Mouse (Mus musculus): Measurements from ENCODE around the gene Cldnd2. TPM values are rescaled to one million over a fixed set of nuclear protein-coding genes. Genes with fewer than 3 reads are reported as not detected.

Cldnd2 gene
- polyA plus RNA-seq, 1 experiment from 2014 or later = 0.21 TPM

- Histone ChIP-seq H3K9ac (replicated peaks; ENCODE audit: low read depth) (no peak overlapping the region), H3K9me3 (ENCODE audit: low read length) (no peaks in the 10 kb centered on the region), H3K27ac (ENCODE audit: low read length) (no peak overlapping the region), H3K36me3 (ENCODE audit: insufficient read depth, low read length) (no peaks in the 10 kb centered on the region), H3K27me3 (replicated peaks; ENCODE audit: insufficient read depth, low read length) (no peaks in the 10 kb centered on the region), H3K4me2 (replicated peaks; ENCODE audit: low read depth, low read length) (no peak overlapping the region), H3K4me3 (ENCODE audit: low read depth, low read length) (no peak overlapping the region), H3K4me1 (ENCODE audit: insufficient read depth, low read depth, low read length) (no peaks in the 10 kb centered on the region)
- no peak for ATAC-seq
- no peak for DNase-seq (ENCODE audit: low spot score)
- TF ChIP-seq EP300 (IDR thresholded peaks at IDR 0.05) (no peak), CTCF (IDR thresholded peaks at IDR 0.05) (no peak)
- WGBS = 52% methylated on average over 3 of the region's 3 CpGs
These were observed 40.6 kb downstream of the Cldnd2 start for GRCm38 (mm10) chr7:43481191-43481590.

- H3K9me3 ChIP-seq (ENCODE audit: low read length) = no peaks in the 10 kb centered on the region
- H3K27me3 ChIP-seq (replicated peaks; ENCODE audit: insufficient read depth, low read length) = no peaks in the 10 kb centered on the region
- H3K36me3 ChIP-seq (ENCODE audit: insufficient read depth, low read length) = no peaks in the 10 kb centered on the region
- no peak overlapping the region for H3K9ac ChIP-seq (replicated peaks; ENCODE audit: low read depth)
- ATAC-seq (peak; percentile 33; the same call in 1 of the 2 replicates), DNase-seq (ENCODE audit: low spot score) (no peak)
- H3K4me3 ChIP-seq (ENCODE audit: low read depth, low read length) = no peak overlapping the region
- no peaks in the 10 kb centered on the region for H3K4me1 ChIP-seq (ENCODE audit: insufficient read depth, low read depth, low read length)
- TF ChIP-seq CTCF (IDR thresholded peaks at IDR 0.05) (no peak), EP300 (IDR thresholded peaks at IDR 0.05) (no peak)
- WGBS = 45% methylated on average over 8 of the region's 8 CpGs
- H3K27ac ChIP-seq (ENCODE audit: low read length) = no peak overlapping the region
- H3K4me2 ChIP-seq (replicated peaks; ENCODE audit: low read depth, low read length) = no peak overlapping the region
These were observed 41.6 kb downstream of the Cldnd2 start for GRCm38 (mm10) chr7:43482090-43482716.

GRCm38 (mm10) chr7:43483236-43483635 is 42.7 kb downstream of the Cldnd2 start:
- Histone ChIP-seq H3K4me1 (ENCODE audit: insufficient read depth, low read depth, low read length) (no peaks in the 10 kb centered on the region), H3K4me3 (ENCODE audit: low read depth, low read length) (no peak overlapping the region), H3K27ac (ENCODE audit: low read length) (no peak overlapping the region), H3K9me3 (ENCODE audit: low read length) (no peaks in the 10 kb centered on the region), H3K4me2 (replicated peaks; ENCODE audit: low read depth, low read length) (no peak overlapping the region), H3K9ac (replicated peaks; ENCODE audit: low read depth) (no peak overlapping the region), H3K36me3 (ENCODE audit: insufficient read depth, low read length) (no peaks in the 10 kb centered on the region), H3K27me3 (replicated peaks; ENCODE audit: insufficient read depth, low read length) (no peaks in the 10 kb centered on the region)
- ATAC-seq (no peak), DNase-seq (ENCODE audit: low spot score) (no peak)
- WGBS = 1% methylated on average over 10 of the region's 10 CpGs
- no peak for TF ChIP-seq EP300 (IDR thresholded peaks at IDR 0.05)
- TF ChIP-seq CTCF (IDR thresholded peaks at IDR 0.05) = no peak

- no peak overlapping the region for H3K4me2 ChIP-seq (replicated peaks; ENCODE audit: low read depth, low read length)
- H3K9me3 ChIP-seq (ENCODE audit: low read length) = no peaks in the 10 kb centered on the region
- H3K36me3 ChIP-seq (ENCODE audit: insufficient read depth, low read length) = no peaks in the 10 kb centered on the region
- no peak for TF ChIP-seq CTCF (IDR thresholded peaks at IDR 0.05)
- no peaks in the 10 kb centered on the region for H3K4me1 ChIP-seq (ENCODE audit: insufficient read depth, low read depth, low read length)
- H3K9ac ChIP-seq (replicated peaks; ENCODE audit: low read depth) = no peak overlapping the region
- ATAC-seq = no peak
- WGBS = 39% methylated on average over 5 of the region's 5 CpGs
- H3K27ac ChIP-seq (ENCODE audit: low read length) = no peak overlapping the region
- DNase-seq (ENCODE audit: low spot score) = no peak
- H3K27me3 ChIP-seq (replicated peaks; ENCODE audit: insufficient read depth, low read length) = no peaks in the 10 kb centered on the region
- H3K4me3 ChIP-seq (ENCODE audit: low read depth, low read length) = no peak overlapping the region
These were observed 48.1 kb downstream of the Cldnd2 start for GRCm38 (mm10) chr7:43488646-43489045.

GRCm38 (mm10) chr7:43489631-43490125 is 49.1 kb downstream of the Cldnd2 start, which contains the start of gene Iglon5:
Gene Iglon5, minus strand, starts transcription at chr7:43490075.
- DNase-seq (ENCODE audit: low spot score) (no peak), ATAC-seq (peak; percentile 9; the same call in 1 of the 2 replicates)
- no peaks in the 10 kb centered on the region for H3K27me3 ChIP-seq (replicated peaks; ENCODE audit: insufficient read depth, low read length)
- no peak within 1 kb of the TSS for H3K9ac ChIP-seq (replicated peaks; ENCODE audit: low read depth)
- no peaks in the 10 kb centered on the region for H3K9me3 ChIP-seq (ENCODE audit: low read length)
- 2% methylated on average over 11 of the region's 41 CpGs for WGBS
- no peaks in the 10 kb centered on the region for H3K36me3 ChIP-seq (ENCODE audit: insufficient read depth, low read length)
- no peak within 1 kb of the TSS for H3K27ac ChIP-seq (ENCODE audit: low read length)
- TF ChIP-seq EP300 (IDR thresholded peaks at IDR 0.05) (no peak), CTCF (IDR thresholded peaks at IDR 0.05) (no peak)
- no peaks in the 10 kb centered on the region for H3K4me1 ChIP-seq (ENCODE audit: insufficient read depth, low read depth, low read length)
- H3K4me3 ChIP-seq (ENCODE audit: low read depth, low read length) = peak within 1 kb of the TSS; percentile 31
- H3K4me2 ChIP-seq (replicated peaks; ENCODE audit: low read depth, low read length) = peak within 1 kb of the TSS; percentile 59

GRCm38 (mm10) chr7:43490182-43490584 is 49.6 kb downstream of the Cldnd2 start:
- peak overlapping the region; percentile 59 for H3K4me2 ChIP-seq (replicated peaks; ENCODE audit: low read depth, low read length)
- no peaks in the 10 kb centered on the region for H3K4me1 ChIP-seq (ENCODE audit: insufficient read depth, low read depth, low read length)
- no peak overlapping the region for H3K27ac ChIP-seq (ENCODE audit: low read length)
- H3K9ac ChIP-seq (replicated peaks; ENCODE audit: low read depth) = no peak overlapping the region
- no peak for TF ChIP-seq CTCF (IDR thresholded peaks at IDR 0.05)
- peak overlapping the region; percentile 31 for H3K4me3 ChIP-seq (ENCODE audit: low read depth, low read length)
- 0% methylated on average over 5 of the region's 13 CpGs for WGBS
- no peaks in the 10 kb centered on the region for H3K27me3 ChIP-seq (replicated peaks; ENCODE audit: insufficient read depth, low read length)
- ATAC-seq = peak; percentile 57
- H3K9me3 ChIP-seq (ENCODE audit: low read length) = no peaks in the 10 kb centered on the region
- no peaks in the 10 kb centered on the region for H3K36me3 ChIP-seq (ENCODE audit: insufficient read depth, low read length)
- DNase-seq (ENCODE audit: low spot score) = peak; percentile 14
